Mouse (Mus musculus) CH12.LX (cell line): ENCODE data around the gene Mprip. TPM values are rescaled to one million over a fixed set of nuclear protein-coding genes. Genes with fewer than 3 reads are reported as not detected.

Experiments
- DNase-seq: peaks from one replicate; pipeline ENCODE4 v3.0.0-alpha.2; 2013; ENCODE audit errors: extremely low read depth
- H3K27ac ChIP-seq: 2 replicates; pipeline ENCODE4 v1.5.1; 2012; ENCODE audit warnings: low read depth, mild to moderate bottlenecking, control low read depth, moderate library complexity; ENCODE audit not compliant: insufficient read depth
- H3K27me3 ChIP-seq: replicated peaks from 2 replicates; pipeline ENCODE3; 2012; ENCODE audit warnings: inconsistent platforms
- H3K36me3 ChIP-seq, 2 experiments: replicated peaks in 1 of 2; 2 replicates each; pipeline versions ENCODE3 to v1.6.1; 2012; ENCODE audit warnings: inconsistent platforms in 1 of 2, low read length in 1 of 2, mild to moderate bottlenecking in 1 of 2, mixed read lengths in 1 of 2, moderate library complexity in 1 of 2; ENCODE audit not compliant: control insufficient read depth in 1 of 2, insufficient read depth in 1 of 2
- H3K4me1 ChIP-seq, 2 experiments: 2 replicates each; pipeline ENCODE4 v1.6.1; 2012; ENCODE audit warnings: inconsistent platforms in 1 of 2, moderate library complexity in 1 of 2; ENCODE audit not compliant: insufficient read depth in 2 of 2, control insufficient read depth in 1 of 2
- H3K4me2 ChIP-seq: 2 replicates; pipeline ENCODE4 v1.6.1; 2012; ENCODE audit warnings: low read depth, mild to moderate bottlenecking, control low read depth; ENCODE audit not compliant: poor library complexity, insufficient read depth, severe bottlenecking
- H3K4me3 ChIP-seq, 3 experiments: fragments of 150-350 bp in 1 of 3; sonication (generic) in 1 of 3; replicated peaks in 1 of 3; 2 replicates each; pipeline versions ENCODE3 to v1.5.1; 2011 to 2012; ENCODE audit warnings: low read depth in 2 of 3, low read length in 2 of 3, mild to moderate bottlenecking in 2 of 3, moderate library complexity in 2 of 3, control low read depth in 1 of 3, improper control_type of control experiment in 1 of 3, inconsistent platforms in 1 of 3, mixed read lengths in 1 of 3; ENCODE audit not compliant: poor library complexity in 1 of 3
- H3K79me2 ChIP-seq: replicated peaks from 2 replicates; pipeline ENCODE4 v1.6.1; 2012; ENCODE audit warnings: mild to moderate bottlenecking, moderate library complexity; ENCODE audit not compliant: control insufficient read depth, poor library complexity, insufficient read depth, severe bottlenecking; ENCODE audit errors: extremely low read depth
- H3K9ac ChIP-seq: 2 replicates; pipeline ENCODE4 v1.6.1; 2012; ENCODE audit warnings: low read depth, mild to moderate bottlenecking, control low read depth, moderate library complexity; ENCODE audit not compliant: insufficient read depth
- H3K9me3 ChIP-seq: replicated peaks from 2 replicates; pipeline ENCODE3; 2012; ENCODE audit warnings: low read length, inconsistent platforms, mixed read lengths
- BHLHE40 ChIP-seq: IDR thresholded peaks from 2 replicates; pipeline ENCODE4 v1.6.1; 2011; ENCODE audit warnings: mild to moderate bottlenecking, low read depth, low read length, improper control_type of control experiment
- CHD1 ChIP-seq: IDR thresholded peaks from 2 replicates; pipeline ENCODE4 v1.6.1; 2012; ENCODE audit warnings: low read depth, low read length, improper control_type of control experiment, inconsistent platforms
- ELF1 ChIP-seq: IDR thresholded peaks from 2 replicates; pipeline ENCODE4 v1.6.1; 2014; ENCODE audit warnings: low read depth, mild to moderate bottlenecking, inconsistent platforms, low read length, improper control_type of control experiment
- EP300 ChIP-seq: IDR thresholded peaks from 2 replicates; pipeline ENCODE4 v1.6.1; 2011; ENCODE audit warnings: low read length, improper control_type of control experiment
- JUN ChIP-seq: IDR thresholded peaks from 2 replicates; pipeline ENCODE4 v1.6.1; 2011; ENCODE audit warnings: low read depth, mild to moderate bottlenecking, low read length, improper control_type of control experiment, moderate library complexity; ENCODE audit not compliant: insufficient read depth
- JUND ChIP-seq: conservative IDR thresholded peaks from 2 replicates; pipeline ENCODE4 v1.6.1; 2011; ENCODE audit warnings: low read depth, low read length, improper control_type of control experiment
- MAX ChIP-seq: IDR thresholded peaks from 2 replicates; pipeline ENCODE4 v1.6.1; 2011; ENCODE audit warnings: low read length, improper control_type of control experiment
- MAZ ChIP-seq: IDR thresholded peaks from 2 replicates; pipeline ENCODE4 v1.6.1; 2012; ENCODE audit warnings: low read depth, mild to moderate bottlenecking, inconsistent platforms, low read length, improper control_type of control experiment, moderate library complexity
- MEF2A ChIP-seq: IDR thresholded peaks from 2 replicates; pipeline ENCODE4 v1.6.1; 2014; ENCODE audit warnings: low read depth, mild to moderate bottlenecking, inconsistent platforms, low read length, improper control_type of control experiment, borderline replicate concordance
- MYC ChIP-seq: IDR thresholded peaks from 2 replicates; pipeline ENCODE4 v1.6.1; 2011; ENCODE audit warnings: low read depth, mild to moderate bottlenecking, improper control_type of control experiment, low read length
- NELFE ChIP-seq: IDR thresholded peaks from 2 replicates; pipeline ENCODE4 v1.6.1; 2011; ENCODE audit warnings: low read depth, low read length, improper control_type of control experiment
- NRF1 ChIP-seq: IDR thresholded peaks from 2 replicates; pipeline ENCODE4 v1.6.1; 2014; ENCODE audit warnings: low read depth, mild to moderate bottlenecking, inconsistent platforms, low read length, improper control_type of control experiment, moderate library complexity
- POLR2AphosphoS2 ChIP-seq: IDR thresholded peaks from 2 replicates; pipeline ENCODE4 v1.6.1; 2011; ENCODE audit warnings: low read depth, low read length, improper control_type of control experiment
- RCOR1 ChIP-seq: conservative IDR thresholded peaks from 2 replicates; pipeline ENCODE4 v1.6.1; 2012; ENCODE audit warnings: low read depth, mild to moderate bottlenecking, inconsistent platforms, low read length, improper control_type of control experiment
- SIN3A ChIP-seq: IDR thresholded peaks from 2 replicates; pipeline ENCODE4 v1.6.1; 2012; ENCODE audit warnings: low read length, improper control_type of control experiment, inconsistent platforms
- TCF12 ChIP-seq: IDR thresholded peaks from 2 replicates; pipeline ENCODE4 v1.6.1; 2014; ENCODE audit warnings: low read depth, mild to moderate bottlenecking, inconsistent platforms, low read length, improper control_type of control experiment
- UBTF ChIP-seq: IDR thresholded peaks from 2 replicates; pipeline ENCODE4 v1.6.1; 2012; ENCODE audit warnings: low read depth, mild to moderate bottlenecking, inconsistent platforms, low read length, improper control_type of control experiment, moderate library complexity
- USF1 ChIP-seq: IDR thresholded peaks from 2 replicates; pipeline ENCODE4 v1.6.1; 2014; ENCODE audit warnings: low read depth, mild to moderate bottlenecking, inconsistent platforms, low read length, improper control_type of control experiment
- ZKSCAN1 ChIP-seq: IDR thresholded peaks from 2 replicates; pipeline ENCODE4 v1.6.1; 2012; ENCODE audit warnings: low read depth, inconsistent platforms, low read length, improper control_type of control experiment, borderline replicate concordance
- ZMIZ1 ChIP-seq: IDR thresholded peaks from 2 replicates; pipeline ENCODE4 v1.6.1; 2012; ENCODE audit warnings: low read depth, mild to moderate bottlenecking, inconsistent platforms, low read length, improper control_type of control experiment
- dilution Hi-C: fragments of 300-500 bp; cut with MboI; formaldehyde crosslinking; loops from 2 replicates; pipeline ENCODE4 v1.14.3; 2020; ENCODE audit warnings: low sequenced_read_pairs; ENCODE audit not compliant: extremely low pct_unique_long_range_greater_than_20kb, extremely low pct_ligation_motif_present
- in situ Hi-C: fragments of 300-500 bp; cut with MboI; formaldehyde crosslinking; loops from 3 replicates; pipeline ENCODE4 v1.14.3; 2019; ENCODE audit warnings: low sequenced_read_pairs, low pct_ligation_motif_present, low pct_unique_long_range_greater_than_20kb, mixed read lengths
- polyA plus RNA-seq: library from polyadenylated mRNA; unstranded; fragments of >175 nt; gene quantifications from 2 replicates; pipeline ENCODE4 v1.2.1, GENCODE M21; 2012; ENCODE audit warnings: low read depth; ENCODE audit not compliant: insufficient read length
- total RNA-seq, 2 experiments: library from RNA; depleted of rRNA; stranded (reverse); fragments of 300-350 nt in 1 of 2; fragments of >200 nt in 1 of 2; gene quantifications; 2 replicates each; pipeline ENCODE4 v1.2.3; 2012 to 2014

The Mprip gene
- total and polyA plus RNA-seq, 3 experiments, result 50.6 to 59.5 (median 56.4) TPM

DNA sequence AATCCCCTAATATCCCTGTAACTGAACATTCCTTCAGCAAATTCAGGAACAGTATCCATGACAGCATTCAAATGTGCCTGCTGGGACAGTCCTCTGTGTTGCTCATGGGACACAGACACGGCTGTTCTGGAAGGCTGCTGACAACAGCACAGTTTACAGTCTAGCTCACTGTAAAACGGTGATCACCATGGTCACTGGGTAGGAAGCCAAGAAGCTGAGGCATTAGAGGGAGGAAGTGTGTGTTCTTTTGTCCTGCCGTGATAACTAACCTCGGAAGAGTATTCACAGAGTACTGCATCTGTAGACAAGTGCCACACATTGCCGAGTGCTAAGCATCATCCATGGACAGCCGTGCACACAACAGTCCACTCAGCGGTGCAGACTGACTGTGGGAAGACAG lies 109.6 kb downstream of the Mprip start:
- Histone ChIP-seq H3K27ac (no peak overlapping the region), H3K4me1 (no peaks in the 10 kb centered on the region), H3K9me3 (no peaks in the 10 kb centered on the region), H3K9ac (no peak overlapping the region), H3K36me3 (peaks cover 44 to 92% of the 10 kb centered on the region in 2 experiments), H3K4me3 (no peak overlapping the region), H3K79me2 (no peaks in the 10 kb centered on the region), H3K27me3 (no peaks in the 10 kb centered on the region), H3K4me2 (no peak overlapping the region)
- in situ Hi-C loops, result no loop called here
- dilution Hi-C loops, result no loop called here
- TF ChIP-seq EP300 (no peak), RCOR1 (no peak), MYC (no peak), JUND (no peak), NRF1 (no peak), JUN (no peak), NELFE (no peak), SIN3A (no peak), MEF2A (no peak), ZKSCAN1 (no peak), ZMIZ1 (no peak), BHLHE40 (no peak), MAX (no peak)
- no peak for DNase-seq

DNA sequence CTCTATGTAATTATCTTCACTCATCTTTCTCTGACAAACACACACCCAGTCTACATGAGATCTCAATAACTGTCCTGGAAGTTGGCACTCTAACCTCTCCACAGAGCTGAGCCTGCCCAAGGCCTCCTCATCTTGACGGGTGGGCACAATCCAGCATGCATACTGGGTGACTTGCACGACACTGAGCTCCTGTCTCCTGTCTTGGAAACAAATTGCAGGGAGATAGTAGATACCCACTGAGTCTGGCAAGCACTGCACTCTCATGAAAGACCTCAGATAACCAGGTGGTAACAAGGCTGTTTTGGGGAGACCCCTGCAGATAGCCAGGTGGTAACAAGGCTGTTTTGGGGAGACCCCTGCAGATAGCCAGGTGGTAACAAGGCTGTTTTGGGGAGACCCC lies 111.2 kb downstream of the Mprip start:
- no peak overlapping the region for H3K9ac ChIP-seq
- H3K4me3 ChIP-seq, result no peak overlapping the region
- no peaks in the 10 kb centered on the region for H3K9me3 ChIP-seq
- H3K27ac ChIP-seq, result no peak overlapping the region
- peaks cover 38 to 93% of the 10 kb centered on the region in 2 experiments for H3K36me3 ChIP-seq
- TF ChIP-seq MAZ, result no peak
- no peak for TF ChIP-seq TCF12
- no peak for TF ChIP-seq JUN
- no peak for TF ChIP-seq POLR2AphosphoS2
- TF ChIP-seq UBTF, result no peak
- TF ChIP-seq CHD1, result no peak
- TF ChIP-seq USF1, result no peak
- TF ChIP-seq ELF1, result no peak
- dilution Hi-C loops, result no loop called here
- no peak for DNase-seq
- in situ Hi-C loops, result no loop called here
- H3K27me3 ChIP-seq, result no peaks in the 10 kb centered on the region
- no peaks in the 10 kb centered on the region for H3K79me2 ChIP-seq
- H3K4me2 ChIP-seq, result no peak overlapping the region
- no peaks in the 10 kb centered on the region for H3K4me1 ChIP-seq
